Mouse (Mus musculus) right cerebral cortex, postnatal 14 days (tissue): ENCODE measurements around the gene Eif2b3.

Experiments used
- DNase-seq: peaks from one replicate; pipeline ENCODE4 v3.0.0; 2022

Gene Eif2b3

DNA sequence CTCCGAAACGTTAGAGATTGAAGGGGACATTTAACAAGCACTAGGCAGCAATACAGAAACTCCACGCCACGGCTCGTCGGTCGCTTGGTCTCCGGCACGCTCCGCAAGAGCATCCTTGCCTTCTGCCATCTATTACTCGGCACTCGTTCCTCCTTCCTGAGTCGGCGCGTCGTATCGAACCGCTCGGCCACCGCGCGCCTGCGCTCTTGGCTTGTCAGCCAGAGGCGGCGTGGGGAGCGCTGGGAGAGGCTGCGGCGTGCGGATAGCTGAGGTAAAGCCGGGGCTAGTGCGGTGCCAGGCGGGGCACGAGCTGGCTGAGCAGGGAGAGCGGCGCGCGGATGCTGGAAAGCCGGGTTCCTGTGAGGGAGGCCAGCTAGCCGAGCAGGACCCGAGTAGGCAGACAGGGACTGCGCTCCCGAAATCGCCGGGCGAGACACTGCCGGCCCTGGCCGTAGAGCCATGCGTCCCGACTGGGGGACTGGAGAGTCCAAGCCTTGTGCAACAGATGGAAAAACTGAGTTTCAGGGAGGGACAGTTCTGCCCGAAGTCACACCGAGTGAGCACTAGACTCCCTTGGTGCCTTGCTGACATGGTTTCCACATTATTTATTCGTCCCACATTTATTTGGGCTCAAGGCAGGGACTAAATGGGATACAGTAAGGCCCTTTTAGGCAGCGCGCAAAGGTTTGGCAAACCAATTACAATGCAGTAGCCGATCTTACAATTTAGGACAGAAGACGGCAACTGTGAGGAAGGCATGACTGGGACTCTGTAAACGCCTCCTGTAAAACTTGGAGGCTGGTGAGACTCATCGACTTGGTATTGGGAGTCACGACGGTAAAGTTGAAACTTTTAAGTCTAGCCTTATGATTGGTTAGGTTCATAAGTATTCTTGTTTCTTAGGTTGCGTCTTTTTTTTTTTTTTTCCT is at the start of gene Eif2b3:
TSS of gene Eif2b3 (plus strand) at position 197 of the 929 bp plus-strand sequence.
- peak; percentile 92 for DNase-seq

DNA sequence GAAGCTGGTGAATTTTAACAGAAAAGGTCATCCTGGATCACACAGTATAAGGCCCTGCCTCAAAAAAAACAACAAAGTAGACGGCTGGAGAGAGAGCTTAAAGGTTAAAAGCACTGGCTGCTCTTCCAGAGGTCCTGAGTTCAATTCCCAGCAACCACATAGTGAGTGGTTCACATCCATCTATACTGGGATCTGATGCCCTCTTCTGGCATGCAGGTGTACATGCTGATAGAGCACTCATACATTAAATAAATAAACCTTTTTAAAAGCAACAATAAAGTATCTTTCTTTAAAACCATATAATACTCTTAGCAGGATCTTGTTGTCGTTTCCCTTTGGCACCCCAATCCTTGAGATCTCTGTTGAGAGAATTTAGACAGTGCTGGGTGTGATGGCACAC is 42.7 kb upstream of the Eif2b3 start:
- no peak for DNase-seq

DNA sequence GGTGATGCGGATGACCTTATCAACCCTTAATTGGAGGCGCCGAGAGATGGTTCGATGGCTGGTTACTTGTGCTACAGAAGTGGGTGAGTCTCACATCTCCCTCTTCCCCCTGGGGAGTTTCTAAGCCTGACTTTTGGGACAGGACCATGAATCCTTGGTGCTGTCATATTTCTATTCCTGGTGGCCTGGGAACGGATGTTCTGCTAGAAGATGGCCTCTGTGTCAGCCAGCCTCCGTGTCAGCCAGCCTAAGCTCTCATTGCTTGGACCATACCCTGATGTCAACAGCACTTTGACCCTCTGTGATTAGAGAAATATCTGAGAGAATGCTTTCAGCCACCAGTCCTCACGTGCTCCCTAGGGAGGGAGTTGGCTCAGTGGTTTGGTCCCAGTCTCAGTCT is 33.5 kb upstream of the Eif2b3 start:
- no peak for DNase-seq

DNA sequence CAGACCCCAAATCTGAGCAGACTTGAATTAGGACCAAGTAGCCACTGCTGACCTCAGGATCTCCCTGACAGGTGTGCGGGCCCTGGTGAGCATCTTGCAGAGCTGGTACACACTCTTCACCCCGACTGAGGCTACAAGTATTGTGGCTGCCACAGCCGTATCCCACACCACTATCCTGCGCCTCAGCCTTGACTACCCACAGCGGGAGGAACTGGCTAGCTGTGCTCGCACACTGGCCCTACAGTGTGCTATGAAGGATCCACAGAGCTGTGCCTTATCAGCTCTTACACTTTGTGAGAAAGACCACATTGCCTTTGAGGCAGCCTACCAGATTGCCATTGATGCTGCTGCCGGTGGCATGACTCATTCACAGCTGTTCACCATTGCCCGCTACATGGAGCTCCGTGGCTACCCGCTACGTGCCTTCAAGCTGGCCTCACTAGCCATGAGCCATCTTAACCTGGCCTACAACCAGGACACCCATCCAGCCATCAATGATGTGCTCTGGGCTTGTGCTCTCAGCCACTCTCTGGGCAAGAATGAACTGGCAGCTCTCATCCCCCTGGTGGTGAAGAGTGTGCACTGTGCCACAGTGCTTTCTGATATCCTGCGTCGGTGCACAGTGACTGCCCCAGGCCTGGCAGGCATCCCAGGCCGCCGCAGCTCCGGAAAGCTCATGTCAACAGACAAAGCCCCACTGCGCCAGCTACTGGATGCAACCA is 32.6 kb upstream of the Eif2b3 start:
- DNase-seq: peak; percentile 68

DNA sequence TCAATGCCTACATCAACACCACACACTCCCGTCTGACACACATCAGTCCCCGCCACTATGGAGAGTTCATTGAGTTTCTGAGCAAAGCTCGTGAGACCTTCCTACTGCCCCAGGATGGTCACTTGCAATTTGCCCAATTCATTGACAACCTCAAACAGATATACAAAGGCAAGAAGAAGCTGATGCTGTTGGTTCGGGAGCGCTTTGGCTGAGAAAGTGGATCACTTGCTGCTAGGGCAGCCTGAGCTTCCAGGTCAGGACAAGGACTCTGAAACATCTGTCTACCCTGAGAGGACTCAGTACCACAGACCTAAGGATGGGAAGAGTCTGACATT is 32.1 kb upstream of the Eif2b3 start:
- no peak for DNase-seq

DNA sequence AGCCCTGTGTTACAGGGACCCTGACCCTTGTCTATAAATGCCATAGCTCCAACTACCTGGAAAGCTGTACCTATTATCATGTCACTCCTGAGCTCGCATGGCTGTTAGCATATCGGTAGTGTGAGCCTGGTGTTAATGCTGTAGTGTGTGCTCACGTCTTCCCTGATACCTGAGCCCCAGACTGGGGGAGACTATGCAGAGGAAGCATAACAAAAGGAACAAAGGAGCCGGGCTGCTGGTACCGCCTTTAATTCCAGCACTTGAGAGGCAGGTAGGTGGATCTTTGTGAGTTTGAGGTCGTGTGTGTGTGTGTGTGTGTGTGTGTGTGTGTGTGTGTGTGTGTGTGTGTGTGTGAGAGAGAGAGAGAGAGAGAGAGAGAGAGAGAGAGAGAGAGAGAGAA is 29.5 kb upstream of the Eif2b3 start:
- DNase-seq: no peak

DNA sequence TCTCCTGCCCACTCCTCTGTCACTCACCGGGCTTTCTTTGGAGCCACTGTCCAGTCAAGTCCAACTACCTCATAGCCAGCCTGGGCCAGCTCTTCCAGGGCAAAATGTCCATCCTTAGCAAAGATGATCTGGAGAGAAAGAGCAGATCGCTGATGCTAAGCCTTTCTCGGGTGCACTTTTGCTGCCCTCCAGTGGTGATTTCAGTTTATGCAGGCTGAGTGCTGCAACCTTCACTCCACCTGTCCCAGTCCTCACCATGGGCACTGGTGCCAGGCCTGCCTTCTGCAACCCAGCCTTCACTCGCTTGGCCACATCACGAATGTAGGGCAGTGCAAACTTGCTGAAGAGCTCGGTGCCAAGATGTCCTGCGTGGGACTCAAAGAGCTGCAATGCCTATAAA is 27.8 kb upstream of the Eif2b3 start:
- DNase-seq: peak; percentile 81

DNA sequence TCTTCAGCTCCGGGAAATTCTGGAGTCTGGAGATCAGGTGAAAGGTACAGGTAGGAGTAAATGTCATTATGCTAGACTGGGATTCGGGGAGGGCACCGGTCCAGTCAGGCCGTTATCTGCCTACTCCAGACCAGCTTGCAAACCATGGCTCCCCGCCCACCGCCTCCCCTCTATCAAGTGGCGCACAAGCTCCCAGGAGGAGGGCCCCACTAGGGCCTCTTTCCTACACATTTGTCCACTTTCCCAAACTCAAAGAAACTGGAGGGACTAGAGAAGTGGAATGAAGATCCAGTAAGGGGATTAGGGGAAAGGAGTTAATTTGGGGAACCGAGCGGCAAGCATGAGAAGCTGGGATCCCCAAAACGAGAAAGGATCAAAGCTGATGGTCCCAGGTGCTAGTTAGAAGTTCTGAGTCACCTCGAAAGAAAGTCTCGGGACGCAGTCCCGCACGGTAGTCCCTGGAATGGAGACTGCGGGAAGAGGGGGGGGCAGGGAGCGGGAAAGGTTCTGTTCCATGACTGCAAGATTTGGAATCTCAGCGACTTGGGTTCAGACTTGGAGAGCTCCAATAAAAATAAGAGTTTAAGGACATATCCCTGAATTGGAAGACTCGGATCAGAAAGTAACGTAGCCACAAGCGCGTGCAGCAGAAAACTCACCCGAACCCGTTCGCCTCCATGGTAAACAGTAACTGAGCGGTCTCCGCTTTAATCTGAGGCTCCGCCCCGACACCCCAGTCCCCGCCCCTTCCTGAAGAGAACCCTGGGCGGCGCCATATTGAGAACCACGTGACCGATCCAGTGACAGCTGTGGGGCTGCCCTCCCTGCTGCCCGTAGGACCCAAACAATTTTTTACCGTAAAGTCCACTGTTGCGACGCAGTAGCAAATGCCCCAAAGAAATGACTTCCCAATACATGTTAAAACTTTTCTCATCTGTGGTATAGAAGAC is 25.3 kb upstream of the Eif2b3 start, which contains the start of gene Urod:
TSS of gene Urod (minus strand) at position 742 of the 950 bp plus-strand sequence.
- peak; percentile 90 for DNase-seq

DNA sequence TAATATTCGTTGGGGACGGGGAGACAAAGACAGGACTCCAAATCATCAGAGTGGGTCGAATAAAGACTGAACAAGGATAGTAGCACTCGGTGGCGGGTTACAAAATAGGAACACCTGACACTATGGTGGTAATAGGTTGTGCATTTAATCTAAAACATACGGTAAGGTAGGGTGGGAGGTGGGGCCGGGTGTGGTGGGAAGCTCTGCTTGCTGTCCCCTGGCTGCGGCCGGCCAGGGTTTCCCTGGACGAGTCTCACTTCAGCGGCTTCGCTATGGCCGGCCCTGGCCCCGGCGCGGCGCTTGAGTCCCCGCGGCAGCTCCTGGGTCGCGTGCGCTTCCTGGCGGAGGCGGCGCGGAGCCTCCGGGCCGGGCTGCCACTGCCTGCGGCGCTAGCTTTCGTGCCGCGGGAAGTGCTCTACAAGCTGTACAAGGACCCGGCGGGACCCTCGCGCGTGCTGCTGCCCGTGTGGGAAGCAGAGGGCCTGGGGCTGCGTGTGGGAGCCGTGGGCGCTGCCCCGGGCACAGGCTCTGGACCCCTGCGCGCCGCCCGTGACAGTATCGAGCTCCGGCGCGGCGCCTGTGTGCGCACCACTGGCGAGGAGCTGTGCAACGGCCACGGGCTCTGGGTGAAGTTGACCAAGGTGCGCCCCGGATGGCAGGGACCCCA is 23.9 kb upstream of the Eif2b3 start, which contains the start of gene Hectd3:
TSS of gene Hectd3 (plus strand) at position 187 of the 667 bp plus-strand sequence.
- DNase-seq: peak; percentile 49

DNA sequence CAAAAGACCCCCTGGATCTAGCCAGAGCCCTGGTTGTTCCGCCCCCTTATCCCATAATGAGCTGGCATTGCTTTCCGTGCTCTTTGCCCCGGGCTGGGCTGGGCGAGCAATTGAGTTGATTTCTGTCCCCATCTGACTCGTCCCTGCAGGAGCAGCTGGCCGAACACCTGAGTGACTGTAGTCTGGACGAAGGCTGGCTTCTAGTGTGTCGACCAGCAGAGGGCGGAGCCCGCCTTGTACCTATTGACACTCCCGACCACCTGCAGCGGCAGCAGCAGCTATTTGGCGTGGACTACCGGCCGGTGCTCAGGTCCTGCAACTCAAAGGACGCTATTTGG is 23.4 kb upstream of the Eif2b3 start:
- DNase-seq: peak; percentile 46

DNA sequence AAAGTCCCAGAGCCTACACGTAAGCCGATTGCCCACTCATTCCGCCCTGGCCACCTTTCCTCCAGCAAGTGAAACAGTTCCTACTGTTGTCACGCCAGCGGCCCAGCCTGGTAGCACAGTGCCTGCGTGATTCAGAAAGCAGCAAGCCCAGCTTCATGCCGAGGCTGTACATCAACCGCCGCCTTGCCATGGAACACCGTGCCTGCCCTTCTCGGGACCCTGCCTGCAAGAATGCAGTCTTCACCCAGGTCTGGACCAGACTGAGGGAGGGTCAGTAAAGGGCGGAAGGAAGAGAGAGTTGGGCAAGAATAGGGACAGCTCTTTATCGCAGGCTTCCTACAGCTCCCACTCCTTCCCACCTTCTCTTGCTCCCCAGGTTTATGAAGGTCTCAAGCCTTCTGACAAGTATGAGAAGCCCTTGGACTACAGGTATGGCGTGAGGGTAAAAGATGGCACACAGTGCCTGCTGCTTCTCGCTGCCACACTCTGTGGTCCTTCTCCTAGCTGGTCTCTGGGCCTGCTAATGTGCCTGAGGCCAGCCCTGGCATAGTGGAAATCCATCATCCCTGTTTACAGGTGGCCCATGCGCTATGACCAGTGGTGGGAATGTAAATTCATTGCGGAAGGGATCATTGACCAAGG is 19.6 kb upstream of the Eif2b3 start:
- DNase-seq: no peak

DNA sequence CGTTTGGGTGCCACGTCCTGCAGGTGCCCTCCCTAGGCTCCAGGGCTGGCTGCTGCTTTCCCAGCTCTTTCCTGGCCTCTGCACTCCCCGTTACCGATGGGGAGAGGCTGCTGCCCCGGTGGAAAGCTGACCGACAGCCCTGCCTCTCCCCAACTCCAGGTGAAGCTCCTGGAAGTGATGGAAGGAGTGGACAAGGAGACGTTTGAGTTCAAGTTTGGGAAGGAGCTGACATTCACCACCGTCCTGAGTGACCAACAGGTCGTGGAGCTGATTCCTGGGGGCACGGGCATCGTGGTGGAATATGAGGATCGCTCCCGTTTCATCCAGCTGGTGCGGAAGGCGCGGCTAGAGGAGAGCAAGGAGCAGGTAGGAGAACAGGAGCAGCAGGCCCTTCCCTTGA is 17.2 kb upstream of the Eif2b3 start:
- DNase-seq: no peak

DNA sequence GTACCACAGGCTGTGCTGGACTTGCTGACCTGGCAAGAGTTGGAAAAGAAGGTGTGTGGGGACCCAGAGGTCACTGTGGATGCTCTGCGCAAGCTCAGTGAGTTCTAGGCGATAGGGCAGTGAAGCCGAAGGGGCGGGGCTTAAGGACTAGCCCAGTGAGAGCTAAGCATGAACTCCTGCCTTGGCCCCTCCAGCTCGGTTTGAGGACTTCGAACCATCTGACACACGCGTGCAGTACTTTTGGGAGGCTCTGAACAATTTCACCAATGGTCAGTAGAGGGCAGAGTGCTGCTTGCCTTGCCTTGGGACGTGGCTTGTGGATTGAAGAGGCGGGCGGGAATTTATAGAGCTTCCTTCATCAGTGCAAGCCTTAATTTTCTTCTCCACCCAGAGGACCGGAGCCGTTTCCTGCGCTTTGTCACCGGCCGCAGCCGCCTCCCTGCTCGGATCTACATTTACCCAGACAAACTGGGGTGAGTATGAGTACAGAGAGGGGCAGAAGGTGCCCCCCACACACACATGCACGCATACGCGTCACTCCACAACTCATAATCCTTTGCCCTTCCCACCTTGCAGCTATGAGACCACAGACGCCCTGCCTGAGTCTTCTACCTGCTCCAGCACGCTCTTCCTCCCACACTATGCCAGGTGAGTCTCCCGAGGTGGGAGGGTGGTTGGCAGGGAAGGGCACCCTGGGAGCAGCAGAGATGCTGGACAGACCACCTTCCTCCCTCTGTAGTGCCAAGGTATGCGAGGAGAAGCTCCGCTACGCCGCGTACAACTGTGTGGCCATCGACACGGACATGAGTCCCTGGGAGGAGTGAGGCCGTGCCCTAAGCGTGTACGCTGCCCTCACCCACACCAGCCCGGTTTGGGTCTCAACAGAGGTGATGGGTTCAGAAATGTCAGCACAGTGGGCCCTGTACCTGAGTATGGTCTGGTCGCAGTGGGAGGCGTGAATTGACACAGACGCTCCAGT is 16.4 kb upstream of the Eif2b3 start:
- DNase-seq: peak; percentile 52

DNA sequence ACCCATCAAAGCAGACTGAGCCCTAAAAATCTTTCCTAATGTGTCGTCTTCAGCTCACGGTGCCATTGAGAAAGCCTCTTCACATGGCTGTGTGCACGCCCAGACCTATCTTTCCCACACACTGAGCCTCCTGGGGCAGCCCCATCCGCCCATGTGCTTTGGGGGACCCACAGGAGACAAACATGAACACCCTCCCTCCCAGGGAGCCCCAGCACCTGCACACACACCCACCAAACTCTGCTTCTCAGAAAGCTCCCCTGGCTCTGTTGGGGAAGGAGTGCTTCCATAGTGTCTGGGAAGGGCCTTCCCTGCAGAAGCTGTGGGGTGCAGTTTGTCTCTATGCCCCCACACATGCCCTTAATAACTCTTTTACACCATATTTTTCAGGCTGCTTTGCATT is 14.6 kb upstream of the Eif2b3 start:
- no peak for DNase-seq

DNA sequence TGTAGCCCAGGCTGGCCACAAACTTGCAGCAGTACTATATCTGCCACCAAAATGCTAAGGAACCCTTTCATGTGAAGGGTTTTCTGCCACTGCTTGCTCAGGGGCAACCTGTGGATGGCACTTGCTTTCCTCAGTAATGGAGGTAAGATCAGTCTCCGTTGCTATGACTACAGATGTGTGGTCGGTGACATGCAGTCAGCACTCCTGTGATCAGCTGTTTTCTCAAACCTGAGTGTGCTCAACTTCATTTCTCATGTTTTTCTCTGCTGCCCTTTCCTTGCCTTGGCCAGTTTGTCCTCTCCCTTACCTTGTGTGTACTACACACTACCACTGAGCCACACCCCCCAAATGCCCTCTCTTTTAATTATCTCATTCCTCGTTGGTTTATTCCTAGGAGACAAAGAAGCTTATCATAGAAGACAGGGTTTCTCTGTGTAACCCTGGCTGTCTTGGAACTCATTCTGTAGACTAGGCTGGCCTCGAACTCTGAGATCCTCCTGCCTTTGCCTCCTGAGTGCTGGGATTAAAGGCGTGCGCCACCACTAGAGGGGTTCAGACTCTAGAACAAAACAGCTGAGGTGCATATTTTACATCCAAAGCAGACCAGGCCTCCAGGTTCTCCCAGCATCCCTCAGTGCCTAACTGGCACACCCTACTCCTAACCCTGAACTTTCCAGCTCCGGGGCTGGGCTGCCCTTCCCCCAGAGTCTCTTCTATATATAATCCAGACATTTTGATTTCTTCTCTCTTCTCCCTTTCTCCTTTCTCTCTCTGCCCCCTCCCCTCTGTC is 13.4 kb upstream of the Eif2b3 start:
- no peak for DNase-seq

DNA sequence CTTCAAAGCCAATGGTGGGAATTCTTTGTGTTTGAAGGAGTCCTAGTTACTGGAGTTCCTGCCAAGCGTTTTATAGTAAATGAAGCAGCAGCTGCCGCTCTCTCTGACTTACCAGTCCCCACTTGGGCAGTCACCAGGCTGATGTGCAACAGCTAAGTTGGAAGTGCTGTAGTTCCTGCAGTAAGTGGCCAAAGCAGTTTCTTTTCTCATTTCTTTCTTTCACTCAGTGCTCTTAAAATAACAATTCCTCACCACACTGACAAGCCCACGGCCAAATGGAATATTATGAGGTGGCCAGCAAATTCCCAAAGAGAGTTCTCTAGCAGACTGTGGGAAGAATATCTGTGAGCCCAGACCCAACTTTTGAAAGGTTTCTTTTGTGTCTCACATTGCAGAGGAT is 12.1 kb upstream of the Eif2b3 start:
- DNase-seq: no peak

DNA sequence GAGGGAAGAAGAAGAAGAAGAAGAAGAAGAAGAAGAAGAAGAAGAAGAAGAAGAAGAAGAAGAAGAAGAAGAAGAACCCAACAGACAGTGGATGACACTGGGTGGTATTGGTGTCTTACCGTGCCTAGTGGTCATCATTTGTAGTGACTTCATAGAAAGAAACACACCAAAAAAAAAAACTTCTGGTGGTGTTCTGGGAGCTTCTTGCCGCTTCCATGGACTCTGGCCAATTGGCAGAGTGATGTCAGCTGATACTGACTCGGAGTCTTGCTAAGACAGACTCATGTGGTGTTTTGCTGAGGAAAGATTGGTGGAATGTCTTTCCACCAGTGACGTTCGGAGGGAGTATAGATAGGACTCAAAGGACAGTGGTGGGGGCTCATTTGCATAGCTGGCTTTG is 9.0 kb upstream of the Eif2b3 start:
- DNase-seq: no peak

DNA sequence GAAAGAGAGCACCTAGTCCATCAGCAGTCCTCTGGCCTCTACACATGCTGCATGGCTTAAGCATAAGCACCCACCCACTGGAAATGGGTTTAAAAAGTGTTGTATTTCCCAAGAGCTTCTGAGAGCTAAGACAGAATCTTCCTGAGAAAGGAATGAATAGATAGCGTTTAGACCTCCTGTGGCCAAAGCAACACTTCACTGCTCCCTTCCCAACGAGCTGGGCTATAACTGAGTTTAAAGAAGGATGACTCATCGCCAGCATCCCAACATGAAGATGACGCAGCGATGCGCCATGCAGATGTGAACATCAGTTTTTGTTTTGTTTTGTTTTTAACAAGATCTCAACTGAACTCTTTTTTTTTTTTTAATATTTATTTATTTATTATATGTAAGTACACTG is 5.6 kb upstream of the Eif2b3 start:
- DNase-seq: no peak

DNA sequence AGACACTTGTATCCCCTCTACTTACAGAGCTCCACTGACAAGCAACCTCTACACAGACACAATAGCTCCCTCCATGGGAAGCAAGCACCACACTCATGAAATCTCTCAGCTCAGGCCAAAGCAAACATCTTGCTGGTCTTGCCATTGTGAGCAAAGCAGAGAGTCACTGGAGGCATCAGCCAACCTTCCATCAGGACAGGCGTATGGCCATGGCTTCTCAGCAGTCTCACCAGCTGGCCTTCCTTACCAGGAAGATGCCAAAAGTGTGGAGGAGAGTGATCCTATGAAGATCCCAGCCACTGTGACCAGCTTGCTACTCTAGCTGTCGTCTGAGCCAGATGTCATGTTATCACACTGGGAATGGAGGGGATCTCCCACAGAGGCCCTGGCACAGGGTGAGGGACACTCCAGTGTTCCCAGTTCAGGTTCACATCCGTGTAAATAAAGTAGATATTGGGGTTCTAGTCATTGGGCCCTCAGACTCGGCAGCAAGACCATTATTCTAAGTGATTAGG is 4.2 kb upstream of the Eif2b3 start:
- DNase-seq: no peak

DNA sequence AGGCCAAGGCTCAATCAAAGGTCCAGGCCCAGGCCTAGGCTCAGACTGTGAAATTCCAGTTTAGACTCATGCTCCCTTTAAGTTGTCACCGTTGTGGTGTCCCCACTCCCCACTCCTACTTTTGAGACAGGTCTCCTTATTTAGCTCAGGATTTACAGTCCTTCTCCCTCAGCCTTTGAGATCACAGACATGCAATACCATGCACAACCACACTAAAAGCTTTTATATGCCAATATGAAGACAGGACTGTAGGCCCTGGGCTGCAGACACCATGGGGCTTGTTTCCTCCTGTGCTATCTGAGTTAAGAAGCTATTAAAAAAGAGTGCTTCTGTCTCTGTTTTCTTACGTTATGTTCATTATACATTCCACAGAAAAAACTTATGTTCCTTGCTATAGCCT is 1.5 kb upstream of the Eif2b3 start:
- DNase-seq: no peak
